Mouse (Mus musculus) retina, embryonic 14.5 days (tissue): ENCODE data around the gene Ovol3.
A peak's percentile ranks its signal among the peaks of the same experiment; 100 is the strongest.
"Not testable (repeated sequence)": the region's sequence is repeated elsewhere in the genome, so short reads cannot be mapped to it uniquely, and the experiment has no call there.

ENCODE experiments used
- DNase-seq: peaks from one replicate; pipeline ENCODE4 v3.0.0-alpha.2; 2015; ENCODE audit warnings: low spot score

Ovol3 gene

DNA sequence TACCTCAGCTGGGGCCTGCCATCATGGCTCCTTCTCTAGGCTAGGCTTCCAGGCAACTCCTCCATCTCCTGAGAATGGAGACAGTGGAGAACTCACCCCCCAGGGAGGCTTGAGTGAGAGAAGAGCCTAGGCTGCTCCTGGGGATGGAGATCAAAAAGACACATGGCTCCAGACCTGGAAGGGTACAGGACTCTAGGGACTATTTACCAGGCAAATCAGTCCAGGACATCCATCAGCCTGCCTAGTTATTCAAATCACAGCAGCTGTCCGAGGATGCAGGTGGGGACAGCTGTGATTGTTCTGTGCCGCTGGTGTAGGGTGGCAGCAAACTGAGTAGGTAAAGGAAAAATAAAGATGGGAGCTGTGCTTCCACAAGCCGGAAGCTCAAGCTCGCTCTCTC lies at the start of gene Ovol3:
Ovol3 (minus strand) TSS at position 101 of the 400 bp plus-strand sequence.
- no peak for DNase-seq

DNA sequence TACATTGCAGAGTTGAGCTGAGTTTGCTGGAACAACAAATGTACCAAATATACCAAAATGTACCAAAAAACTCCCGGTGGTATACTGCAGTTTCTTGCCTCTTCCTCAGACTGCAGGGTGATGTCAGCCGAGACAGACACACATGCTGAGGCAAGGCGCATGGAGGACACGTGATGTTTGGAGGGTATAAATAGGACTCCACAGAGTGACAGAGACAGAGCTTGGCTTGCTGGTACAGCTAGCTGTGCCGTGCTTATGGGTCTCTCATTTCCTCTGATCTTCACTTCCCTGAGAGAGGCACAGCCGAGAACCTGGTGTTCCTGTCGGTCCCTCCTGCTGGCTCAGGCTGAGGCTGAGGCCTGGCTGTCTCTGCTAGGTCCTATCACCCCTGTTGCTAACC lies 47.2 kb upstream of the Ovol3 start:
- no peak for DNase-seq

DNA sequence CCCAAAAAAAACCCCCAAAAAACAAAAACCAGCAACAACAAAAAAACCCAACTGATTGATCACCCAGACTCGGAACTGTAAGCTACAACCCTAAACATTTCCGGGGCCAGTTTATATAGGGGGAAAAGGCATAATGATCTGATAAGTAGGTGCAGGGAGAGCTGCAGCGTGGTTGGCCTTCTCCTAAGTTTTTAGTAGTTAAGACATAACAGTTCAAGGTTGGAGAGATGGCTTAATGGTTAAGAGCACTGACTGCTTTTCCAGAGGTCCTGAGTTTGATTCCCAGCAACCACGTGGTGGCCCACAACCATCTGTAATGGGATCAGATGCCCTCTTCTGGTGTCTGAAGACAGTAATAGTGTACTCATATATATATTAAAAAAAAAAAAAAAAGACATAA lies 46.0 kb upstream of the Ovol3 start:
- no peak for DNase-seq

DNA sequence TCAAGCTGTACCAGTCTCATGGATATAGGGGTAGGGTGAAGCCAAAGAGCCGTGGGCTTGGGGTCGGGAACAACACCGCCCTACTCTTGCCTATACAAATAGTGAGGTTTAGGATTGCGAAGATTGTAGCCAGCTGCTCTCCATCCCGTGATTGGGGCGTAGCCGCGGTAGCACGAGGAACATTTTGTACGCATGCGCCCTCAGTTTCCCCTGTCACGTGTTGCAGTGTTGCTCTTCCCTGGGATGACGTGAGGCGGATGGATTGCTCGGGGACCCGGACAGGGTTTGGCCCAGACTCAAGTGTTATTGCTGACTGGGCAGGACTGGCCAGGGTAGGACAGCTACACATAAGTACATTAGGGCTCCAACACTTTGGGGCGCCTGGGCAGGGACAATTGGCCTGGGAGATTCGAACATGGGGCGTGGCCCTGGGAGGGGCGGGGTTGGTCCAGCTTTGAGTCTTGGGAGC lies 45.2 kb upstream of the Ovol3 start:
- DNase-seq, result peak; percentile 90

DNA sequence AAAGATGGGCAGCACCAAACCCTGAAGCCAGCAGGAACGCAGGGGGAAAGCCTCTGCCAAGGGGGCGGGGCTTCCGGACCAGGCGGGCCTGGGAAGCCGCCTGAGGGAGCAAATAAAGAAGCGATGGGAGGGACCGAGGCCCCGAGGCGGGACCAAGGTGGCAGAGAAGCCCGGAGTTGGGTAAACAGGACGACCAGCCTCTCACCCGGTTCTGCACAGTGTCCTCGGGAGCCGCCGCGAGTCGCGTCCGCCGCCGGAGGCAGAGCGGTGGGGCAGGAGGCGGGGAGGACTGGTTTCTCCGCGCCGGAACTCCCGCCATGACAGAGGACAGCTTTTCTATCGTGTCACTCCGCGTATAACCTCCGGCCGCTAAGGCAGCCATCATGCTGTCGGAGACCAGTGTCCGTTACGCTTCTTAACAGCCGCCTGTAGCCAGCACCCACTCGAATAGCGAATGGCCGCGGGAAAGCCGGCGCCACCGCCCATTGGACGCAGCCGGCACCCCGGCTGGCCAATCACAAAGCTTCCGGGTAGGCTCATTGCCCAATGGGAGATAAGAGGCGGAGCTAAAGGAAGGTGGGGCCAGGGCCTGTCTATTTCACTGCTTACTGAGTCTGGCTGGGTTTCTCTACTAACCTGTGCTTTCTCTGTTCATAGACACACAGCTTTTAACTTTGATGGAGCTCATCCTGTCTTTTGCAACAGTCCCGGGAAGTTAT lies 44.6 kb upstream of the Ovol3 start, which contains the start of the genes Thap8 and Wdr62:
Thap8 (plus strand) TSS at position 144 of the 719 bp plus-strand sequence.
Wdr62 (minus strand) TSS at position 469 of the 719 bp plus-strand sequence.
- peak; percentile 96 for DNase-seq

DNA sequence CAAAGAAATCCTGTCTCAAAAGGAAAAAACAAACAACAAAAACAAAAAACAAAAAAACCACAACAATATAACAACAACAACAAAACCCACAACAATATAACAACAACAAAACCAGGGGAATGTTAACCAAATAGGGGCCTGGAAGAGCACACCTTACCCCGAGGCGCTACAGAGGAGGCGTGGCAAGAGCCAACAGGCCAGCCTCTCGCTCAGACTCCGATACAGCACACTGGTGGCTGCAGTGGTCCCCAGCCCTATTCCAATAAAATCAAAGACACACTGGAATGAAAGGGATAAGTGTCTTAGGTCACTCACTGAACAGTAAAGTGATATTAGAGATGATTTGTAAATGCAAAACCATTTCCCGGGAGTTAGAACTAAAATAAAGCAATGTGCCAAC lies 44.0 kb upstream of the Ovol3 start:
- DNase-seq, result no peak

DNA sequence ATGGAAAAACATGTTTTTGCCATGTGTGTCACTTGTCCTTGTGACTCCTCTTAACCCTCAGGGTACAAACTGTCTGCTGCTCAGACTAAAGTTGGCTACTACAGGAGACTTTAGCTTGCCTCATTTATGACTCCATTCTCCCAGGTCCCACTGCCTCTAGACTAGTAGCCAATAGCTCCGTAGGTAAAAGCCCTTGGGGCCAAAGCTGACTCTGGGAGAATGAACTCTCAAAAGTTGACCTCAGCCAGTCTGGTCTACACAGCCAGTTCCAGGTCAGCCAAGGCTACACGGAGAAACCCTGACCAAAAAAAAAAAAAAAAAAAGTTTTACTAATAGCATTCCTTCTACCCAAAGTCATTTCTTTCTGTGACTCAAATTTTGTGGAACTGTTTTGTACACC lies 43.4 kb upstream of the Ovol3 start:
- DNase-seq, result no peak

DNA sequence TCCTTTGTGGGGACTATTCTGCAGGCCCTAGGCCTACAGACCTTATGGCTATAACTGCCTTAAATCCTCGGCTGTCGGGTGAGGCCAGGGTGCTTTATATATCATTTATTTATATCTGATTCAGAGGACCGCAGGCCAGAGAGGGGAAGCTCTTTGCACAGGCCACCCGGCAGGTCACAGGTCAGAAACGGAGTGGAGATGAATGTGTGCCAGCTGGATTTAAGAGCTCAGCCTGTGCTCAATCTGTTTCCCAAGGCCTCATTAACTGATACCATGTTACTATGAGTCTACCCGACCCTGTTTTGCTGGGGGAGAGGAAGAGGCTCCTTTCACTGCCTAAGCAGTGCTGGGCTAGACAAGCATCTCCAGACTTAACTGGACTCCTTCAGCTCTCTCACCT lies 38.9 kb upstream of the Ovol3 start:
- no peak for DNase-seq

DNA sequence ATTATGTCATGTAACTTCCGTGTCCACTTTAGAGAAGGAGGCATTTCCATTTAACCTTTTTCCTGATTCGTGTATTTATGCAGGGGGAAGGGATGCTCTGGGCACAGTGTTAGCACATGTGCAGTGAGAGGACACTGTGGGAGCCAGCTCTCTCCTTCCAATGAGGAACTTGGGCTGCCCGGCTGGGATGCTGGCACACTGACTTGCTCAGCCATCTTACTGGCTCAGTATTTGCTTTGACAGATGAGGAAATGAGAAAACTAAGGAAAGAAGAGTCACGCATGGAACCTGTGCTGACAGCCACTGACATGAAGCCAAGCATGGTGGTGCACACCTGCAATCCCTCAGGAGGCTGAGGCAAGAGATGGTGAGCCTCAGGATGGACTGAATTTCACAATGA lies 34.1 kb upstream of the Ovol3 start:
- no peak for DNase-seq

DNA sequence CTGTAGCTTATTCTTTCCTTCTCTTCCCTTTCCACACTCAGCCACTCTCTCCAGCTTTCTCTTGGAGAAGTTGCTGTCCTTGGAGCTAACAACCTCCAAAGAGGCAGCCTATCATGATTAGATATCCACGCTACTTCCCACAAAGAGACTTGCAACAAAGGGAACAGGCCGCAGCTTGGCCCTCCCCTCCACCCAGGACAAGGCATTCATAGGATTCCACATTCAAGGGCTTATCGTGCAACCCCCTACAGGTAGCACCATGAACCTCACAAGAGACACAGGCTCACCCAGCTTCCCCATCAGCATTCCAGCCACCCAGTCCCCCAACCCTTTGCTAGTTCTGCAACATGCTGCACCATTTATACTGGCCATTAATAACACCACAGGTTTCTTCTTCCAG lies 31.3 kb upstream of the Ovol3 start:
- DNase-seq, result no peak

DNA sequence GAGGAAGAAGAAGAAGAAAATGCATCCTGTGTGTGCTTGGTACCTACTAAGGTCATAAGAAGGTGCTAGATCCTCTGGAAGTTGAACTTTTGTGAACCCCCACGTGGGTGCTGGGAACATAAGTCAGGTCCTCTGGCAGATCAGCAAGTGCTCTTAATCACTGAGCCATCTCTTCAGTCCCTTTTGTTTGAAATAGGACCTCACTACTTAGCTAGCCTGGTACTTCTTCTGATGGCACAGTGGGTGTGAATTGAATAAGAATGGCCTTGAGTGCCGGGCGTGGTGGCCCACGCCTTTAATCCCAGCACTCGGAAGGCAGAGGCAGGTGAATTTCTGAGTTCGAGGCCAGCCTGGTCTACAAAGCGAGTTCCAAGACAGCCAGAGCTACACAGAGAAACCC lies 30.4 kb upstream of the Ovol3 start:
- DNase-seq, result no peak

DNA sequence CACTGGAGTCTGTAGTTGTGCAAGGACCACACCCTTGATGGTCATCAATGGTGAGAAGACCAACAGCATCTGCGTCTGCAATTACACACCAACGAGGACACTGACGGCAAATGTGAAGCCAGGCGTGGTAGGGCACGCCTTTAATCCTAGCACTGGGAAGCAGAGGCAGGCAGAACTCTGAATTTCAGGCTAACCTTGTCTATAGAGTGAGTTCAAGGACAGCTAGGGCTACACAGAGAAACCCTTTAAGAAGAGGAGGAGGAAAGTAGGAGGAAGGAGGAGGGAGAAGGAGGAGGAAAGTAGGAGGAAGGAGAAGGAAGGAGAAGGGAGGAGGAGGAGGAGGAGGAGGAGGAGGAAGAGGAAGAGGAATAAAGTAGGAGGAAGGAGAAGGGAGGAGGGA lies 30.0 kb upstream of the Ovol3 start:
- DNase-seq, result no peak

DNA sequence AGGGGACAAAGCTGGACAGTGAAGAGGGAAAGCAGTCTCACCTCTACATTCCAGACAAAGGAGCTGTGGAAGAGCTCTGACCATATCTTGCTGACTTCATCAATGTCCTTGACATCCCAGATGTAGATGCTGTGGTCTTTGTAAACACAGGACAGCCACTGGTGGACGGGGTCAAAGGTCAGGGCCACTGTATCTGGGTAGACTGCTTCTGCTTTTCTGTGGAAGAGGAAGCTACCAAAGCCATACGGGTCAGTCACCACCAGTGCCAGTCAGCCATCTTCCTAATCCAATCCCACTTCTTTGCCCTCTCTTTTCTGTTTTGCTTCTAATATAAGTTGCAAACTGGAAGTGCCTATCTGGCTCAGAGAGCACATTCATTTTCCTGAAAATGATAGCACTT lies 29.5 kb upstream of the Ovol3 start:
- DNase-seq, result no peak

DNA sequence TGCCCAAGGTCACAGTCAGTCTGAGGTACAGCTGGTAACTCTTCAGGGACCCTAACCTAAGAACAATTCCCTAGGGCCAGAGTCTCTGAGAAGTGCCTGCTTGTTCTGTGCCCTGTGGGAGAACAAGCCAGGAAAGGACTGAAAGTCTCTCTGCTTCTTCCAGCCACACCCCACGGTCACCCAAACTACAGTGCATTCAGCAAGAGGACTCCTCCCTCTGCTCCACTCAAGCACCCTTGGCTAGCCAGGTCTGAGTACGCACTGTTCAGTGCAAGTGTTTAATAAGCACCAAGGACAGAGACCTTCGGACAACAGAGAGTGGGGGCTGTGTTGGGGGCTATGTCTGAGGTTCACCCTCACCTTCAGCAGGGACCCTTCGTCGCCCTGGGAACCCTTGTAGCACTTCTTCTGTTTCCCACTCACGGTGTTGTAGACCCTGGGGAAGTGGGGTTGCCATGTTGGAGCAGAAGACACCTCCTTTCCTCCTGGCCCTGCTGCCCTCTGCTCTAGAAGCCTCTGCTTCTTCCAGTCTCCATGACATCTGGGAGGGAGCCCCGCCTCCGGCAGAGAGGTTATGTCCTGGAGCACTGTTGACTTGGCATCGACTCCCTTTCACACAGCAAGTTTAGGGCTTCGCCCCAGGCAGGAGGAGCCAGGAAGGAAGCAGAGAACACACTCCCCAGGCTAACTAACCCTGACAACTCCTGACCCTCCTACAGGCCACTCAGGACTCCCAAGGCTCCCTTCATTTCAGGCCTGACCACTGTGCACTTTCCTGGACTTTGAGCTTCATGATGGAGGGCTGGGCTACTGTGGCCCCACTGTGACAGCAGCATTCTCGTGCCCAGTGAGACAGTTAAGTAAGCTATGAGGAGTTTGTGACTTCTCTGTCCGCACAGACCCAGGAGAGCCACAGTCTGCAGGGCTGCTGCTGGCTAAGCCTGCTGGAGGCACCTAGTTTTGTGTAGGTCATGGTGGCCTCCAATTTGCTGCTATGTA lies 16.7 kb upstream of the Ovol3 start:
- DNase-seq, result no peak

DNA sequence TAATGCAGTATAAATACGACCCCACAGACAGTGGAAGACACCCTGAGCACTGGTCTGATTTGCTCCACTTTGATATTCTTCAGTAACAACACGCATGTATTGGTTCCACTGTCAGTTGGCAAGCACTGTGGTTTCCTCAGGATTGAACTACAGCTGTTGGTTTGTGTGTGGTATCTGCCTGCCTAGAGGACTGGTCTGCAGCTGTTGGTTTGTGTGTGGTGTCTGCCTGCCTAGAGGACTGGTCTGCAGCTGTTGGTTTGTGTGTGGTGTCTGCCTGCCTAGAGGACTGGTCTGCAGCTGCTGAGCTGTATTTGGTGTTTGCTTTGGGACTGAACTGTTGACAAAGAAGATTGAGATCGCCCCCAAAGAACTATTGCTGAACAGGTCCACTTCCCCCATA lies 1.8 kb upstream of the Ovol3 start:
- not testable (repeated sequence) for DNase-seq

DNA sequence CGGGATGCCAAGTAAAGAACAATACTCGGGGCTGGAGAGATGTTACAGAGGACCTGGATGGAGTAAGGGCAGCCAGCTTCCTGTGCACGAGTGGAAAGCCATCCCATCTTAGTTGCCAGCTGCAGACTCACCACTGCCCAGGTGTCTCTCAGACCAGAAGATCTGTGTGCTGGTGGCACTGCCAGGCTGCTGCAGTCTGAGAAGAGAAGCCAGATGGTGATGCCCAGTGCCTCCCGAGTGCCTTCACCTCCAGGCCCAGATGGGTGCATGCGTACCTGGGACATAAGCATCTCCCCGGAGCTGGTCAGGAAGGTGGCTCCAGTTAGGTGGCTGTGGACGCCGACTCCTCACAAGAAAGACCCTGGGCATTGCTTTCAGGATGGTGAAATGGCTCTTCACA lies 434 bp downstream of the Ovol3 start:
- DNase-seq, result no peak

DNA sequence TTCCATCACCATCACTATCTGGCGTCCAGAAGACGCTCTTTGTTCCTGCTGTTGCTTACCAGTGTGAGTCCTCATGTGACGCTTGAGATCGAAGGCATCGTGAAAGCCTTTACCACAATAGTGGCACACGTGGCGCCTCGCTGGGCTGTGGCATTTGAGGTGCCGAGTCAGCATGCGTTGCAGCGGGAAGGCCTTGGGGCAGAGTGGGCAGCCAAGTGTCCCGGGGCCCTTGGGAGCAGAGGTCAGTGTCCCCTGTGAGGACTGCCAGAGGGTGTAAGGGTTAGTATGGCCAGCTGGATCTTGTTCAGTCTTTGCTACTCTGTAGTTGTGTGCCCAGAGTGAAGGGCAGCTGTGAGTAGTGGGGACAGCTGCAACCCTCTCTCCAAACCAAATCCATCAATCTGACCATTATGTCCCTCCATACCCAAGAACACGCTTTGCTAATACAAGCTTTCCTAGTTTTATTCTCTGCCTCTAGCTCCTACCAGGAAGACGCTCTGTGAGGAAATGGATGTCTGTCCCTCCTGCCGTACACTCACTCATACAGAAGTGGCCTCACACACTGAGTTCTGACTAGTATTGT lies 1.2 kb downstream of the Ovol3 start:
- no peak for DNase-seq

DNA sequence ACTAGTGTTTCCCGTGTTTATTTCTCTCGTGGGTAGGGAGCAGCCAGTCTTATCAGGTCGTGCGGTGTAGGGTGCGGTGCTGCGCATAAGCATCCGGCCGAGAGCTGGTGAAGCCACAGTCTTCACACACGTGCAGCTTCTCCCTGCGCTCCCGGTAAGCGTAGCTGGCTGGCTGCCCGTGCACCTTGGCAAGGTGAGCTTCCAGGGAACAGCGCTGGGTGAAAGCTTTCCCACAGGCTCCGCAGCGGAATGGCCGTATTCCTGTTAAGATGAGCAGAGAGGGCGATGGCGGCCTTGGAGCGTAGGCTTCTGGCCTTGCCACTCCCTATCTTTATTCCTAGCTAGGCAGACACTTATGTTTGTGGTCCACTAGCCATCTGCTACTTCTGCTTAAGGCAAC lies 2.1 kb downstream of the Ovol3 start:
- DNase-seq, result no peak

DNA sequence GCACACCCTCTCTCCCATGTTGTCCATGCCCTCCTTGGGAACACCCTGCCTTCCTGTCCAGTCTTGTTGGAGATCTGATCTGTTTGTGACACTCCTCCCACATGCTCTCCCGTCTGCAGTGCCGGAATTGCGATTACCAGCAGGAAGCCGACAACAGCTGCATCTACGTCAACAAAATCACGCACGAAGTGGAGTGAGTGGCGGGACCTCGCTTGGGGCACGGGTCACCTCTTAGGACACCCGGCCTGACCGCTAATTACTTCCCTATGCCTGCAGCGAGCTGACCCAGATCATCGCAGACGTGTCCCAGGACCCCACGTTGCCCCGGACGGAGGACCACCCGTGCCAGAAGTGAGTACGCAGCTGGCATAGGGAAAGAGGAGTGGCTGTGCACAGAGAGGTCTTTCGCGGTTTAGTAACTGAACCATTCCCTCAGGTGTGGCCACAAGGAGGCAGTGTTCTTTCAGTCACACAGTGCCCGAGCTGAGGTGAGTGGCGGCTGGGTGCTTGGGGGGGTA lies 2.8 kb downstream of the Ovol3 start:
- DNase-seq, result peak; percentile 76

DNA sequence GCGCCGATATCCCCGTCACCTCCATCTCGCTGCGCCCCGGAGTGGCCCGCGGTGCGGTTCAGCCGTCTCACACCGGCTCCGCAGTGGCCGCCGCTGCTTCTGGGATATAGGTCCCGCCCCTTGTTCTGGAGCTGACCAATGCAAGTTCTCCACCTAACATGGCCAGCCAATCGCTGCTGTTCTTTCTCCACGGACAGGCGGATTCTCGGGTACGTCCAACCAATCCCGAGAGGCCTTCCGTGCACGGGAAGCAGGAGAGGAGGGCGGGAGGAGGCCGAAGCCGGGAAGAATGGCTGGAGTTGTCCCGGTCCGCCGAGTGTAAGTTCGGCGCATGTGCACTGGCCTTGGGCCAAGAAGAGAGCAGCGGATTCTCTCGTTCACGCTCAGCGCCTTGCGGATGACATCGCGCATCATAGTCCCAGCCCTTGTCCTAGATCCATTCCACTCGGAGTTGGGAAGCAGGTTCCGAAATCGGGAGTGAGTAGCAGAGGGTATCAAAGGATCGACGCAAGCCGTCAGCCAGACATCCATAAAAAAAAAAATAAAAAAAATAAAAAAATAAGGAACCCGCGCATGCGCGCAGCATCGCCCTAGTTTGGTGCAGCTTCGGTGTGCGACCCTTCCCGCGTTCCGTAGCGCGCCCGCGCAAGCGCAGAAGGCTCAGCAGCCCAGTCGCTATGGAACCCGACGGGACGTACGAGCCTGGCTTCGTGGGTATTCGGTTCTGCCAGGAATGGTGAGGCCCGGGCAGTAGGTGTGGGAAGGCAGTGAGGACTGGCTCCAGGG lies 3.7 kb downstream of the Ovol3 start, which contains the start of the genes Polr2i and Tbcb:
Polr2i (plus strand) TSS at position 280 of the 786 bp plus-strand sequence.
Tbcb (minus strand) TSS at position 604 of the 786 bp plus-strand sequence.
- DNase-seq, result peak; percentile 97

DNA sequence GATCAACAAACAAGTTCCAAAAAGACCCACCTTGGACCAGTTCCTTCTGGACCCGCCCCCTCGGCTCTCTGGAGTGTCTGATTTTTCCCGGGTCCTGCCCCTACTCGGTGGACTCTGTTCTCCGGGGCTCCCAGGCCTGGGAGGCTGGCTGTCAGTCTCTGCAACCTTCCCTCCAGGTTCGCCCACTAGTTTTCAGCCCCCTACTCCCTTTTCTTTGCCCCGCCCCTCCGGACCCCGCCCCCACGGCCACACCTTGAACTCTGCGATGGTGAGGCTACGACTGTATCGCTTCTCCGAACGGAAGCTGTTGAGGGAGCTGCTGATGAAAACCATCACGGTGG lies 4.2 kb downstream of the Ovol3 start:
- DNase-seq, result no peak
